Mouse (Mus musculus) neural tube, embryonic 14.5 days (tissue): ENCODE results near the gene Lats2. TPM values are rescaled to one million over a fixed set of nuclear protein-coding genes. Genes with fewer than 3 reads are reported as not detected.
"Not testable (repeated sequence)": the region's sequence is repeated elsewhere in the genome, so short reads cannot be mapped to it uniquely, and the experiment has no call there.

Experiments used
- ATAC-seq: fragments of 200-750 bp; cut with Nextera tagmentation; 2 replicates; pipeline ENCODE4 v1.8.0; 2017; ENCODE audit warnings: low read depth, mild to moderate bottlenecking, moderate TSS enrichment, moderate library complexity
- H3K27ac ChIP-seq: fragments of 300-500 bp; sonication (generic); 2 replicates; pipeline ENCODE4 v1.5.1; 2014; ENCODE audit warnings: low read depth, mild to moderate bottlenecking, control low read depth, low read length, moderate library complexity, mixed read lengths
- H3K27me3 ChIP-seq: fragments of 300-500 bp; sonication (generic); 2 replicates; pipeline ENCODE4 v1.6.1; 2014; ENCODE audit warnings: low read length; ENCODE audit not compliant: control insufficient read depth, insufficient read depth
- H3K36me3 ChIP-seq: fragments of 300-500 bp; sonication (generic); 2 replicates; pipeline ENCODE4 v1.6.1; 2014; ENCODE audit warnings: low read length, mixed read lengths; ENCODE audit not compliant: control insufficient read depth, insufficient read depth
- H3K4me1 ChIP-seq: fragments of 300-500 bp; sonication (generic); 2 replicates; pipeline ENCODE4 v1.6.1; 2014; ENCODE audit warnings: low read length; ENCODE audit not compliant: control insufficient read depth, insufficient read depth
- H3K4me2 ChIP-seq: fragments of 300-500 bp; sonication (generic); 2 replicates; pipeline ENCODE4 v1.6.1; 2014; ENCODE audit warnings: mild to moderate bottlenecking, low read depth, low read length, control low read depth
- H3K4me3 ChIP-seq: fragments of 300-500 bp; sonication (generic); 2 replicates; pipeline ENCODE4 v1.5.1; 2014; ENCODE audit warnings: low read depth, low read length, control low read depth, mixed read lengths
- H3K9ac ChIP-seq: fragments of 300-500 bp; sonication (generic); replicated peaks from 2 replicates; pipeline ENCODE4 v1.6.1; 2014; ENCODE audit warnings: low read depth, mild to moderate bottlenecking, control low read depth, low read length, mixed read lengths
- H3K9me3 ChIP-seq: fragments of 300-500 bp; sonication (generic); 2 replicates; pipeline ENCODE4 v1.6.1; 2016; ENCODE audit warnings: low read length; ENCODE audit not compliant: control insufficient read depth
- WGBS: fragments of 180-500 bp; shearing (Covaris S2); extraction: QIAGEN DNeasy Blood & Tissue Kit; methylation state at CpG from one replicate; pipeline ENCODE4 v1.1.7; 2014; 5-methylcytosine and 5-hydroxymethylcytosine counted together
- polyA plus RNA-seq: library from polyadenylated mRNA; unstranded; fragments of >200 nt; fragmentation: Nextera tagmentation; extraction: Ambion mirVana; gene quantifications from 2 replicates; pipeline ENCODE4 v1.2.1, GENCODE M21; 2014

Lats2 gene
- polyA plus RNA-seq, 1 experiment from 2014 or later: 5.0 TPM

GRCm38 (mm10) chr14:57679523-57679922, 78.7 kb downstream of the Lats2 start:
- Histone ChIP-seq H3K4me2 (no peak overlapping the region), H3K9me3 (no peaks in the 10 kb centered on the region), H3K4me3 (no peak overlapping the region), H3K4me1 (no peaks in the 10 kb centered on the region), H3K27me3 (no peaks in the 10 kb centered on the region), H3K36me3 (no peaks in the 10 kb centered on the region), H3K9ac (no peak overlapping the region), H3K27ac (no peak overlapping the region)
- WGBS: 24% methylated on average over 1 of the region's 1 CpGs
- peak; percentile 50; the same call in 1 of the 2 replicates for ATAC-seq

GRCm38 (mm10) chr14:57675481-57675880, 82.7 kb downstream of the Lats2 start:
- no peaks in the 10 kb centered on the region for H3K27me3 ChIP-seq
- no peaks in the 10 kb centered on the region for H3K4me1 ChIP-seq
- 55% methylated on average over 2 of the region's 2 CpGs for WGBS
- no peak overlapping the region for H3K4me3 ChIP-seq
- ATAC-seq: no peak
- H3K4me2 ChIP-seq: no peak overlapping the region
- no peak overlapping the region for H3K27ac ChIP-seq
- H3K9me3 ChIP-seq: no peaks in the 10 kb centered on the region
- no peak overlapping the region for H3K9ac ChIP-seq
- no peaks in the 10 kb centered on the region for H3K36me3 ChIP-seq

- peaks cover 12% of the 10 kb centered on the region for H3K4me1 ChIP-seq
- 12% methylated on average over 10 of the region's 10 CpGs for WGBS
- H3K9me3 ChIP-seq: no peaks in the 10 kb centered on the region
- no peak for ATAC-seq
- peak overlapping the region; percentile 97 for H3K4me2 ChIP-seq
- no peaks in the 10 kb centered on the region for H3K27me3 ChIP-seq
- H3K36me3 ChIP-seq: no peaks in the 10 kb centered on the region
- H3K27ac ChIP-seq: peak overlapping the region; percentile 96
- H3K9ac ChIP-seq: peak overlapping the region; percentile 78
- peak overlapping the region; percentile 81 for H3K4me3 ChIP-seq
Observed at GRCm38 (mm10) chr14:57665628-57665950, 92.6 kb downstream of the Lats2 start.

- peak within 1 kb of the TSS; percentile 97 for H3K4me2 ChIP-seq
- WGBS: under 1% methylated on average over 79 of the region's 80 CpGs
Observed at GRCm38 (mm10) chr14:57664822-57665627, 93.2 kb downstream of the Lats2 start, which contains the start of gene Xpo4. Xpo4 (minus strand) TSS chr14:57665430.

GRCm38 (mm10) chr14:57664311-57664821, 93.8 kb downstream of the Lats2 start:
- H3K36me3 ChIP-seq: no peaks in the 10 kb centered on the region
- peaks cover 12% of the 10 kb centered on the region for H3K4me1 ChIP-seq
- H3K27me3 ChIP-seq: no peaks in the 10 kb centered on the region
- H3K4me2 ChIP-seq: peak overlapping the region; percentile 97
- peak overlapping the region; percentile 78 for H3K9ac ChIP-seq
- H3K4me3 ChIP-seq: peak overlapping the region; percentile 81
- no peaks in the 10 kb centered on the region for H3K9me3 ChIP-seq
- WGBS: under 1% methylated on average over 19 of the region's 19 CpGs
- ATAC-seq: peak; percentile 56
- H3K27ac ChIP-seq: peak overlapping the region; percentile 96

More at GRCm38 (mm10) chr14:57664822-57665627, 93.2 kb downstream of the Lats2 start, which contains the start of gene Xpo4:
- H3K9me3 ChIP-seq: no peaks in the 10 kb centered on the region
- H3K27ac ChIP-seq: peak within 1 kb of the TSS; percentile 96
- peak within 1 kb of the TSS; percentile 81 for H3K4me3 ChIP-seq
- peak within 1 kb of the TSS; percentile 78 for H3K9ac ChIP-seq
- ATAC-seq: peak; percentile 96
- H3K27me3 ChIP-seq: no peaks in the 10 kb centered on the region
- no peaks in the 10 kb centered on the region for H3K36me3 ChIP-seq
- H3K4me1 ChIP-seq: peaks cover 12% of the 10 kb centered on the region

GRCm38 (mm10) chr14:57663630-57664029, 94.6 kb downstream of the Lats2 start:
- WGBS: 36% methylated on average over 1 of the region's 1 CpGs
- no peak overlapping the region for H3K4me3 ChIP-seq

GRCm38 (mm10) chr14:57658301-57658700, 99.9 kb downstream of the Lats2 start:
- Histone ChIP-seq H3K4me2 (no peak overlapping the region), H3K9me3 (no peaks in the 10 kb centered on the region), H3K27me3 (no peaks in the 10 kb centered on the region), H3K4me1 (no peaks in the 10 kb centered on the region), H3K4me3 (no peak overlapping the region), H3K36me3 (no peaks in the 10 kb centered on the region), H3K27ac (no peak overlapping the region), H3K9ac (no peak overlapping the region)
- 94% methylated on average over 4 of the region's 4 CpGs for WGBS
- ATAC-seq: no peak

More at GRCm38 (mm10) chr14:57663630-57664029, 94.6 kb downstream of the Lats2 start:
- H3K36me3 ChIP-seq: no peaks in the 10 kb centered on the region
- H3K9ac ChIP-seq: no peak overlapping the region
- H3K4me2 ChIP-seq: peak overlapping the region; percentile 97
- no peak for ATAC-seq
- no peak overlapping the region for H3K27ac ChIP-seq
- H3K4me1 ChIP-seq: peaks cover 12% of the 10 kb centered on the region
- H3K27me3 ChIP-seq: no peaks in the 10 kb centered on the region
- no peaks in the 10 kb centered on the region for H3K9me3 ChIP-seq

GRCm38 (mm10) chr14:57657500-57657899, 100.7 kb downstream of the Lats2 start:
- WGBS: 97% methylated on average over 2 of the region's 2 CpGs
- H3K4me2 ChIP-seq: no peak overlapping the region
- no peak overlapping the region for H3K4me3 ChIP-seq
- no peak overlapping the region for H3K27ac ChIP-seq
- no peaks in the 10 kb centered on the region for H3K36me3 ChIP-seq
- no peak for ATAC-seq
- H3K9me3 ChIP-seq: no peaks in the 10 kb centered on the region
- H3K27me3 ChIP-seq: no peaks in the 10 kb centered on the region
- H3K9ac ChIP-seq: no peak overlapping the region
- H3K4me1 ChIP-seq: no peaks in the 10 kb centered on the region

GRCm38 (mm10) chr14:57656519-57656918, 101.7 kb downstream of the Lats2 start:
- not testable (repeated sequence) for H3K36me3 ChIP-seq, H3K4me2 ChIP-seq, H3K4me1 ChIP-seq, H3K27me3 ChIP-seq, ATAC-seq, H3K4me3 ChIP-seq, H3K9me3 ChIP-seq, H3K9ac ChIP-seq, H3K27ac ChIP-seq
- 94% methylated on average over 3 of the region's 3 CpGs for WGBS
